Mouse (Mus musculus) spleen, adult 2 months (tissue): ENCODE measurements around the gene Hs3st5. TPM values are rescaled to one million over a fixed set of nuclear protein-coding genes. Genes with fewer than 3 reads are reported as not detected.

Experiments used
- DNase-seq, 2 experiments: peaks; one replicate each; pipeline versions ENCODE4 v3.0.0 to v3.0.0-alpha.2; 2012 to 2021; ENCODE audit warnings: low spot score in 2 of 2, low read depth in 1 of 2
- H3K27ac ChIP-seq: fragments of 200-500 bp; 2 replicates; pipeline ENCODE4 v1.5.1; 2012; ENCODE audit warnings: low read length, inconsistent platforms; ENCODE audit not compliant: insufficient read depth
- H3K27me3 ChIP-seq: fragments of 200-500 bp; 2 replicates; pipeline ENCODE4 v1.6.1; 2012; ENCODE audit warnings: mild to moderate bottlenecking, moderate library complexity, low read length, inconsistent platforms; ENCODE audit not compliant: control insufficient read depth, insufficient read depth
- H3K36me3 ChIP-seq: fragments of 200-500 bp; 2 replicates; pipeline ENCODE4 v1.6.1; 2012; ENCODE audit warnings: mild to moderate bottlenecking, low read length, inconsistent platforms; ENCODE audit not compliant: control insufficient read depth, insufficient read depth
- H3K4me1 ChIP-seq: fragments of 200-500 bp; 2 replicates; pipeline ENCODE4 v1.6.1; 2011; ENCODE audit warnings: inconsistent platforms; ENCODE audit not compliant: control insufficient read depth, insufficient read depth, insufficient read length
- H3K4me3 ChIP-seq: fragments of 200-500 bp; 2 replicates; pipeline ENCODE4 v1.5.1; 2011; ENCODE audit warnings: mild to moderate bottlenecking, inconsistent platforms; ENCODE audit not compliant: insufficient read depth, insufficient read length; ENCODE audit errors: extremely low read depth
- CTCF ChIP-seq: fragments of 200-500 bp; IDR thresholded peaks from 2 replicates; pipeline ENCODE4 v1.5.1; 2011; ENCODE audit warnings: mild to moderate bottlenecking, inconsistent platforms; ENCODE audit not compliant: insufficient read depth, insufficient read length, insufficient replicate concordance; ENCODE audit errors: extremely low read depth
- POLR2A ChIP-seq: fragments of 200-500 bp; IDR thresholded peaks from 2 replicates; pipeline ENCODE4 v1.6.1; 2011; ENCODE audit warnings: low read depth, low read length, inconsistent platforms
- WGBS: fragments of 180-500 bp; shearing (Covaris S2); methylation state at CpG from one replicate; pipeline ENCODE4 v1.1.7; 2018; 5-methylcytosine and 5-hydroxymethylcytosine counted together
- polyA plus RNA-seq: library from polyadenylated mRNA; depleted of rRNA; stranded (reverse); fragments of >200 nt; gene quantifications from 2 replicates; pipeline ENCODE4 v1.2.3, GENCODE M21; 2012

Hs3st5 gene
- polyA plus RNA-seq, 1 experiment, result not detected

- TF ChIP-seq CTCF (no peak), POLR2A (no peak)
- Histone ChIP-seq H3K27me3 (no peaks in the 10 kb centered on the region), H3K27ac (no peak overlapping the region), H3K4me3 (no peak overlapping the region), H3K4me1 (no peaks in the 10 kb centered on the region), H3K36me3 (no peaks in the 10 kb centered on the region)
- WGBS, result 87% methylated on average over 3 of the region's 3 CpGs
- DNase-seq, result no peak
Observed at GRCm38 (mm10) chr10:36832204-36832603, 325.6 kb downstream of the Hs3st5 start.

- DNase-seq, result no peak
- WGBS, result 18% methylated on average over 5 of the region's 5 CpGs
- TF ChIP-seq CTCF (no peak), POLR2A (no peak)
Observed at GRCm38 (mm10) chr10:36834224-36834623, 327.6 kb downstream of the Hs3st5 start.

DNA sequence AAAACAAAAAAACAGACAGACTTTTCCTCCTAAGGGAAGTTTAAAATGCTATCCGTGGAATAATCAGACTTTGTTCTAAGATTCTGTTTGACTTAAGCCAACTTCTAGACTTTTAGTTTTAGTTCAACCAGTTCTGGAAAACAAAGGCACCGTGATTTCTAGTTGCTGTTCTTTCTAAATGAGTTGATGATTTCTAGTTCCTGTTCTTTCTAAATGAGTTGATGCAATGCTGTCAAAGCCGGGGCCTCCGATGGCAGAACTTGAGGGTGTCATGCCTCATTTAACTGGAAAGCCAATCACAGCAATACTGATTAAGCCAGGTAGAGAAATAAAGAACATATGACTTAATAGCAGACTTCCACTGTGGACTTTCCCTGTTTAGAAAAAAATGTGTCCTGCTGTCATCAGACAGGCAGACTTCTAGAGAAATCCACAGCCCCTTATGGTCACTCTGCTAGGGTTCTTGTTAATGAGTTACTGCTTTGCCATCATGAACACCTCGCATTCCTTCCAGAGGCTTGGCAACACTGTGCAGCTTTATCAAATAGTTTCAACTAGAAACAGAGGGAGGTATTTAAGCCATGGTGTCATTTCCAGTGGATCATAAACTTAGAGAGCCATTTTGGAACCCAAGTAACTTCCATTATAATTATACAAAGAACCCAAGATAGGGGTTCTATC lies 329.4 kb downstream of the Hs3st5 start:
- no peak for DNase-seq

More at GRCm38 (mm10) chr10:36834224-36834623, 327.6 kb downstream of the Hs3st5 start:
- H3K36me3 ChIP-seq, result no peaks in the 10 kb centered on the region
- H3K27ac ChIP-seq, result no peak overlapping the region
- H3K27me3 ChIP-seq, result no peaks in the 10 kb centered on the region
- no peak overlapping the region for H3K4me3 ChIP-seq
- no peaks in the 10 kb centered on the region for H3K4me1 ChIP-seq

GRCm38 (mm10) chr10:36850231-36850630 lies 343.6 kb downstream of the Hs3st5 start:
- H3K27ac ChIP-seq, result no peak overlapping the region
- H3K4me3 ChIP-seq, result no peak overlapping the region
- no peaks in the 10 kb centered on the region for H3K4me1 ChIP-seq
- TF ChIP-seq POLR2A, result no peak
- TF ChIP-seq CTCF, result no peak
- no peak for DNase-seq
- 82% methylated on average over 3 of the region's 3 CpGs for WGBS
- no peaks in the 10 kb centered on the region for H3K27me3 ChIP-seq
- no peaks in the 10 kb centered on the region for H3K36me3 ChIP-seq

More for the DNA sequence above, 329.4 kb downstream of the Hs3st5 start:
- no peaks in the 10 kb centered on the region for H3K36me3 ChIP-seq
- TF ChIP-seq POLR2A, result no peak
- TF ChIP-seq CTCF, result no peak
- 82% methylated on average over 5 of the region's 5 CpGs for WGBS
- no peak overlapping the region for H3K27ac ChIP-seq
- no peak overlapping the region for H3K4me3 ChIP-seq
- no peaks in the 10 kb centered on the region for H3K4me1 ChIP-seq
- no peaks in the 10 kb centered on the region for H3K27me3 ChIP-seq

- WGBS, result 90% methylated on average over 2 of the region's 2 CpGs
- TF ChIP-seq POLR2A (no peak), CTCF (no peak)
- no peak for DNase-seq
- no peak overlapping the region for H3K27ac ChIP-seq
- no peak overlapping the region for H3K4me3 ChIP-seq
- no peaks in the 10 kb centered on the region for H3K27me3 ChIP-seq
- no peaks in the 10 kb centered on the region for H3K36me3 ChIP-seq
- H3K4me1 ChIP-seq, result no peaks in the 10 kb centered on the region
Observed at GRCm38 (mm10) chr10:36862127-36862895, 355.7 kb downstream of the Hs3st5 start.
